Mouse (Mus musculus) heart, adult 8-10 months (tissue): ENCODE measurements at regions not wholly inside any gene's neighbourhood (a gene's known extent, or its start where the extent isn't known, plus 50 kb on each side); places are given as distances from the start of the nearest gene placed in this dataset.

Source experiments
- DNase-seq: peaks from one replicate; pipeline ENCODE4 v3.0.0; 2022; ENCODE audit warnings: low spot score

- DNase-seq = no peak
These were observed 106.4 kb downstream of the Plxna1 start for GRCm38 (mm10) chr6:89256022-89256421.

- no peak for DNase-seq
These were observed 105.7 kb downstream of the Plxna1 start for GRCm38 (mm10) chr6:89256630-89257292.

GRCm38 (mm10) chr6:89257416-89257815, 105.0 kb downstream of the Plxna1 start:
- DNase-seq = no peak

GRCm38 (mm10) chr6:89258140-89258539, 104.3 kb downstream of the Plxna1 start:
- peak; percentile 12 for DNase-seq

- DNase-seq = no peak
These were observed 102.9 kb downstream of the Plxna1 start for GRCm38 (mm10) chr6:89259406-89259994.

- no peak for DNase-seq
These were observed 99.5 kb downstream of the Plxna1 start for GRCm38 (mm10) chr6:89262958-89263357.

- DNase-seq = no peak
These were observed 97.1 kb downstream of the Plxna1 start for GRCm38 (mm10) chr6:89265296-89265695.
